Mouse (Mus musculus) lung, postnatal 0 days (tissue): ENCODE results near the gene Fam219a. TPM values are rescaled to one million over a fixed set of nuclear protein-coding genes. Genes with fewer than 3 reads are reported as not detected.

Experiments used
- ATAC-seq: fragments of 200-750 bp; cut with Nextera tagmentation; 2 replicates; pipeline ENCODE4 v1.8.0; 2017; ENCODE audit warnings: moderate library complexity
- DNase-seq: peaks from one replicate; pipeline ENCODE4 v3.0.0-alpha.2; 2016; ENCODE audit warnings: low spot score
- H3K27ac ChIP-seq: fragments of 300-500 bp; sonication (generic); 2 replicates; pipeline ENCODE4 v1.5.1; 2014; ENCODE audit warnings: antibody characterized with exemption, mild to moderate bottlenecking, low read length, mixed read lengths
- H3K27me3 ChIP-seq: fragments of 300-500 bp; sonication (generic); replicated peaks from 2 replicates; pipeline ENCODE4 v1.6.1; 2014; ENCODE audit warnings: low read length, mixed read lengths; ENCODE audit not compliant: insufficient read depth
- H3K36me3 ChIP-seq: fragments of 300-500 bp; sonication (generic); 2 replicates; pipeline ENCODE4 v1.6.1; 2014; ENCODE audit warnings: low read length, mixed read lengths; ENCODE audit not compliant: insufficient read depth
- H3K4me1 ChIP-seq: fragments of 300-500 bp; sonication (generic); 2 replicates; pipeline ENCODE4 v1.6.1; 2014; ENCODE audit warnings: antibody characterized with exemption, low read depth, low read length, mixed read lengths; ENCODE audit not compliant: insufficient read depth
- H3K4me2 ChIP-seq: fragments of 300-500 bp; sonication (generic); replicated peaks from 2 replicates; pipeline ENCODE4 v1.6.1; 2014; ENCODE audit warnings: low read depth, mild to moderate bottlenecking, low read length, moderate library complexity, mixed read lengths
- H3K4me3 ChIP-seq: fragments of 300-500 bp; sonication (generic); 2 replicates; pipeline ENCODE4 v1.5.1; 2014; ENCODE audit warnings: low read depth, low read length
- H3K9ac ChIP-seq: fragments of 300-500 bp; sonication (generic); replicated peaks from 2 replicates; pipeline ENCODE4 v1.6.1; 2014; ENCODE audit warnings: low read depth, mild to moderate bottlenecking
- H3K9me3 ChIP-seq: fragments of 300-500 bp; sonication (generic); 2 replicates; pipeline ENCODE4 v1.6.1; 2016; ENCODE audit warnings: low read length, mixed read lengths
- CTCF ChIP-seq: IDR thresholded peaks from 2 replicates; pipeline ENCODE4 v1.5.1; 2016; ENCODE audit warnings: antibody characterized with exemption, mild to moderate bottlenecking
- EP300 ChIP-seq: IDR thresholded peaks from 2 replicates; pipeline ENCODE4 v1.6.1; 2016; ENCODE audit warnings: antibody characterized with exemption, mild to moderate bottlenecking, control low read depth
- WGBS: fragments of 180-500 bp; shearing (Covaris S2); extraction: QIAGEN DNeasy Blood & Tissue Kit; methylation state at CpG from one replicate; pipeline ENCODE4 v1.1.7; 2014; 5-methylcytosine and 5-hydroxymethylcytosine counted together
- polyA plus RNA-seq: library from polyadenylated mRNA; unstranded; fragments of >200 nt; fragmentation: Nextera tagmentation; extraction: Ambion mirVana; gene quantifications from 2 replicates; pipeline ENCODE4 v1.2.1, GENCODE M21; 2015

Fam219a gene
- polyA plus RNA-seq, 1 experiment from 2014 or later, result 4.7 TPM

GRCm38 (mm10) chr4:41469199-41469598 is 100.1 kb downstream of the Fam219a start:
- Histone ChIP-seq H3K27ac (no peak overlapping the region), H3K4me2 (no peak overlapping the region), H3K9me3 (no peaks in the 10 kb centered on the region), H3K4me1 (no peaks in the 10 kb centered on the region), H3K36me3 (no peaks in the 10 kb centered on the region), H3K4me3 (no peak overlapping the region), H3K27me3 (no peaks in the 10 kb centered on the region), H3K9ac (no peak overlapping the region)
- no peak for ATAC-seq
- DNase-seq, result no peak
- 76% methylated on average over 10 of the region's 10 CpGs for WGBS
- TF ChIP-seq CTCF, result no peak
- no peak for TF ChIP-seq EP300

- Histone ChIP-seq H3K27me3 (no peaks in the 10 kb centered on the region), H3K4me1 (no peaks in the 10 kb centered on the region), H3K4me2 (no peak overlapping the region), H3K27ac (no peak overlapping the region), H3K4me3 (no peak overlapping the region), H3K9ac (no peak overlapping the region), H3K36me3 (no peaks in the 10 kb centered on the region), H3K9me3 (no peaks in the 10 kb centered on the region)
- no peak for ATAC-seq
- WGBS, result 52% methylated on average over 17 of the region's 17 CpGs
- TF ChIP-seq CTCF (peak; percentile 82), EP300 (peak; percentile 42; the same call in 1 of the 2 replicates)
- DNase-seq, result peak; percentile 81
Observed at GRCm38 (mm10) chr4:41468396-41469080, 100.8 kb downstream of the Fam219a start.

Other genes starting within 250 kb of the Fam219a start
- gene Ubap1, start 220.5 kb downstream of the Fam219a start, polyA plus RNA-seq, result 41.9 and 44.1 TPM in 2 replicates
- gene Kif24, start 104.7 kb downstream of the Fam219a start, polyA plus RNA-seq, result 1.1 and 1.3 TPM in 2 replicates
- 23.7 and 28.5 TPM in 2 replicates for gene Nudt2, start 104.4 kb downstream of the Fam219a start, polyA plus RNA-seq
- gene AI464131, start 66.5 kb downstream of the Fam219a start, polyA plus RNA-seq, result 5.0 and 5.5 TPM in 2 replicates
- 37.3 and 41.4 TPM in 2 replicates for gene 1110017D15Rik, start 52.2 kb downstream of the Fam219a start, polyA plus RNA-seq
- gene Dnaic1, start 237 bp upstream of the Fam219a start, polyA plus RNA-seq, result 8.9 and 9.0 TPM in 2 replicates
- 18.9 and 25.0 TPM in 2 replicates for gene Enho, start 70.8 kb upstream of the Fam219a start, polyA plus RNA-seq
- gene Cntfr, start 127.6 kb upstream of the Fam219a start, polyA plus RNA-seq, result 0.77 and 1.1 TPM in 2 replicates
- 62.1 and 72.6 TPM in 2 replicates for gene Il11ra1, start 130.5 kb upstream of the Fam219a start, polyA plus RNA-seq
- gene Rpp25l, start 144.0 kb upstream of the Fam219a start, polyA plus RNA-seq, result 45.6 and 51.8 TPM in 2 replicates
- 143 and 151 TPM in 2 replicates for gene Dctn3, start 153.6 kb upstream of the Fam219a start, polyA plus RNA-seq
- gene Arid3c, start 161.6 kb upstream of the Fam219a start, polyA plus RNA-seq, result 0.06 TPM in 1 of 2 replicates, not detected in the other
- gene Galt, start 185.7 kb upstream of the Fam219a start, polyA plus RNA-seq, result 34.3 and 39.7 TPM in 2 replicates
- 43.3 and 43.7 TPM in 2 replicates for gene Sigmar1, start 186.6 kb upstream of the Fam219a start, polyA plus RNA-seq
- 23.7 and 24.5 TPM in 2 replicates for gene Ccl27a, start 204.7 kb upstream of the Fam219a start, polyA plus RNA-seq